Mouse (Mus musculus): ENCODE measurements around the gene Fasn.

The Fasn gene

DNA sequence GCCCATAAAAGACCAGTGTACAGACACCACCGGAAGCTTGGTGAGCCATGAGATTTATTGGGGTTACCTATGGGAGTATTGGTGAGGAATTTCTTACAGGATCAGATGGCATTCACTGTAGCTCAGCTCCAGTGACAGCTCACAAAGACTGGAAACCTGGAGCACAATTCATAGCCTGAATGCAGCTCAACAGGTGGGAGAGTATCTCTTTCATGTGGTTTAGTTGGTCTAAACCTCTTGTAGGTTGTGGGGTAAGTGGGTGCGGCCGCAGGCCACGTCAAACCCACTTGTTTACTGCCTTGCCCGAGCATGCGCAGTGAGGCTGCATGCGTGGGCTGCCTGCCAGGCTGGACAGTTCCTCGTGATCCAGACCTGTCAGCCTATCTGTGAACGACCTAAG, 64.1 kb downstream of the Fasn start:
- no peak for DNase-seq (ENCODE audit: low spot score in 2 of 2)

All from frontal cortex, postnatal 10 days (tissue).